Mouse (Mus musculus) embryo, embryonic 11.5 days (tissue): Measurements from ENCODE around the gene Aven.
A peak's percentile ranks its signal among the peaks of the same experiment; 100 is the strongest.
"Not testable (repeated sequence)": the region's sequence is repeated elsewhere in the genome, so short reads cannot be mapped to it uniquely, and the experiment has no call there.

Experiments used
- DNase-seq: peaks from one replicate; pipeline ENCODE4 v3.0.0-alpha.2; 2012; ENCODE audit warnings: low read depth, low spot score

The Aven gene

DNA sequence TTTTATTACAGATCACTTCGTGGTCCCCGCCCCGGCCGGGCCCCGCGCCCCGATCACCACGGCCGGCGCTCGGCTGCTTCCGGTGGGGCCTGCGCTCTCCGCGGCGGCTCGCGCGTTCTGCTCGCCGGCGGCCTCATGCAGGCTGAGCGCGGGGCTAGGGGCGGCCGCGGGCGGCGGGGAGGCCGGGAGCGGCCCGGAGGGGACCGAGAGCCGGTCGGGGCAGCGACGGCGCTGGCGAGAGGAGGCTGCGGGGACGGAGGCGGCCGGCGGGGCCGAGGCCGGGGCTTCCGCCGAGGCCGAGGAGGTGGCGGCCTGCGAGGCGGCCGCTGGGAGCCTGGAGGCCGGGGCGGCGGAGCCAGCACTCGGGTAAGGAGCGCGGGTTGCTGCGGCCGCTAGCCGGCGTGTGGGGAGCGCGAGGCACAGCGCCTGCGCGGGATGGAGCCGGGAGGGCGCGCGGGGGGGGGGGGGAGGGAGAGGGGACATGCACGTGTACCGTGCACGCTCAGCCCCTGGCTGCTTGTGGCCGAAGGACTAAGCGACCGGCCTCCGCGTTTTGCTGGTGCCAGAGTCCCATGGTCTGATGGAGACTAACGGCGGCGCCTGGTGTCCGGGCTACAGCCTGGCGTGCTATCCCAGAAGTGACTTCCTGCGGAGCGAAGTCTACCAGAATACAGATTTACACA is at the start of gene Aven:
TSS of gene Aven (plus strand) at position 109 of the 683 bp plus-strand sequence.
- peak; percentile 72 for DNase-seq

GRCm38 (mm10) chr2:112443491-112443890 is 49.3 kb upstream of the Aven start:
- no peak for DNase-seq

DNA sequence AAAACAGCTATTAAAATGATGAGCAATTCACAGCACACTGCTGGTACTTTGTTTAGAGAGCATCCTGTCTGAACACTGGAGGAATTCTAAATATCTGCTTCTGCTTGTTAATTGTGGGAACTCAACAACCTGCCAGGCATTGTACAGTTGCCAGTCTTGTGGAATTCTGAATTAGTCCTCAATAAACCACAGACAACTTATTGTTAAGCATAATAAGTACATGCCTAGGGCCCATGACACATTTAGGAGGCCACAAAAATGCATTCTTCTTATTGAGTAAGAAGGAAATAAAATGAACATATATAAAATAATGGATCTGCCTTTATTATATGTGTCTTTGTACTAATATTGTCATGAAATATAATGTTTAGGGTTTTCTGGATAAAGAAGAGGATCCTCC is 47.3 kb upstream of the Aven start:
- no peak for DNase-seq

- not testable (repeated sequence) for DNase-seq
These were observed 44.7 kb upstream of the Aven start for GRCm38 (mm10) chr2:112448046-112448445.

DNA sequence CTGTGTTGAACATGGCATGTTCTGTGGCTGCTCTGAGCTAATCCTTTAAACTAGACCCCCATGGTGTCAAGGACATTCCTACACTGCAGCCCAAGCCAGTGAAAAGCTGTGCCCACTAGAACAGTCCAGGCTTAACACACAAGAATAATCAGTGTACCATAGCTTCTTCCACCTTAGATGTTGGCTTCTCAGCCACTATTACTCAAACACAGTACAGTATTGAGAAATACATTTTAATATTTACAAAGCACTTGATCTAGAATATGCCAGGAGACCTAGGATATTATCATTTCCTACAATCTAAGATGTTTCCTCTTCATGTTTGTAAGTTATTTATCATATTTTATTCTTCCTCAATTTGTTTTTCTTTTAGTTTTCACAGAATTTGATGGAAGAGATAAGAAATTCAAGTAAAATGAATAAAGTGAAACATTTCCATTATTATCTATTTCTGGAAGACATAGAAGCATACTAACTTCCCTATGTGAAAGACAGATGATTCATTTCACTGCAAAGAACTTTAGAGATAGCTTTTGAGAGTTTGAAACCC is 44.2 kb upstream of the Aven start:
- DNase-seq, result no peak

DNA sequence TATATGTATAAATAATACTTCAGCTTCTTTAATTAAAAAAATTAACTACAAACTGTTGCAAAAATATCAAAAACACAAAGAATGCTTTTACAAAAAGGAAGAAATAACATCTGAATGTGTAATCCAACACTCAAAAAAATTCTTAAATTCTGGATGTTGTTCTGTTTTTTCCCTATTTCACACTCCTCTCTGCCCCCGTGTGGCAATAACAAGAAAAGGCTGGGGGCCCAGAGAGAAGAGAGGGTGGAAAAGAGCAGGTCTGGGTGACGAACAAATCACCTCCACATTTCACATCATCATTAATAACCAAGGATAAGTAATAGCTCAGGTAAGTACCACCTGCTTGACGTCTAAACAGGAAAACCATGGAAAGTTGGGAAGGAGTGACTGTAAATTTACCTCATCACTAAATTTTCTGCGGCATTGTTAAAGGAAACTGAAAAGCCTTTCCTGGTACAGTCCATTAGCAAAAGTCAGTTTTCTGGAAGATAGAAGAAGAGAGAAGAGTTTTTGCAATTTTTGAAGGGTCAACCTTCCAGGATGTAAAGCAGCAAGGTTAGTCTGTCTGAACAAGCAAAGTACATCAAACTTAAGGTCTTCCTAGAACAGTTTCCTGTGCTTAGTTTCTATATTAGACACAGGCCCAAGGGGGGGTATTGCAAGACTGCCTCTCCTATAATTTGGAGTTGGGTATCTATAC is 43.0 kb upstream of the Aven start:
- no peak for DNase-seq

- not testable (repeated sequence) for DNase-seq
These were observed 40.3 kb upstream of the Aven start for GRCm38 (mm10) chr2:112452513-112452912.

- DNase-seq, result no peak
These were observed 38.5 kb upstream of the Aven start for GRCm38 (mm10) chr2:112454125-112454861.

GRCm38 (mm10) chr2:112454862-112455564 is 37.8 kb upstream of the Aven start, which contains the start of gene Emc7:
Gene Emc7, plus strand, starts transcription at chr2:112454997.
- peak; percentile 87 for DNase-seq

DNA sequence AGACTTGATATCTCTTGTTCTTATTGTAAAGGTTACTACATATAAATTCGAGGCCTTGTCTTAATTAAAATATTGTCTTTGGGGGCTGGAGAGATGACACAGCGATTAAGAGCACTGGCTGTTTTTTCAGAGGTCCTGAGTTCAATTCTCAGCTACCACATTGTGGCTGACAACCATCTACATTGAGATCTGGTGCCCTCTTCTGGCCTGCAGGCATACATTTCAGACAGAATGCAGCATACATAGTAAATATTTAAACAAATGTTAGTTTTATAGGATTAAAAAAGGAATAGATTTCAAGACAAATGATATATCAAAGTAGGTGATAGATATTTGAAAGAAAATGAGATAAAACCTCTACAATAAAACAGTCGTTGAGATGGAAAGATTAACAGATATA is 32.2 kb upstream of the Aven start:
- no peak for DNase-seq

GRCm38 (mm10) chr2:112469542-112469941 is 23.2 kb upstream of the Aven start:
- no peak for DNase-seq

DNA sequence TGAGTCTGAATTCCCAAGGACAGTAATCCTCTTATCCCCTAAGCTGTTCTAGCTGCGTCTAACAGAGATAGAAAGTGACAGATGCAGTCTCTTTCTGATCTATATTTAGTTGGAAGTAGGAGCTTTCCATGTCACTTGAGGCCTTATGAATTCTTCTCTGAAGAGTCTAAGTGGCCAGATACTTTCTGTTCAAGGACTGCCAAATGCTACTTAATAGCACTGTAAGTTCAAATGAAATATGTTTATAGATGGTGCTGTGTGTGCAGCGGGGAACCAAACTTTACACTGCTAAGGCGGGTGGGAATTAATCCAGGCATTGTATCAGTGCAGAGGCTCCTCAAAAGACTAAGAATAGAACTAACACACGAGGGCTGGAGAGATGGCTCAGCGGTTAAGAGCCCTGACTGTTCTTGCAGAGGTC is 21.8 kb upstream of the Aven start:
- no peak for DNase-seq

GRCm38 (mm10) chr2:112472076-112472475 is 20.7 kb upstream of the Aven start:
- no peak for DNase-seq

GRCm38 (mm10) chr2:112474997-112475724 is 17.6 kb upstream of the Aven start:
- DNase-seq, result no peak

- DNase-seq, result no peak
These were observed 16.2 kb upstream of the Aven start for GRCm38 (mm10) chr2:112476554-112476953.

DNA sequence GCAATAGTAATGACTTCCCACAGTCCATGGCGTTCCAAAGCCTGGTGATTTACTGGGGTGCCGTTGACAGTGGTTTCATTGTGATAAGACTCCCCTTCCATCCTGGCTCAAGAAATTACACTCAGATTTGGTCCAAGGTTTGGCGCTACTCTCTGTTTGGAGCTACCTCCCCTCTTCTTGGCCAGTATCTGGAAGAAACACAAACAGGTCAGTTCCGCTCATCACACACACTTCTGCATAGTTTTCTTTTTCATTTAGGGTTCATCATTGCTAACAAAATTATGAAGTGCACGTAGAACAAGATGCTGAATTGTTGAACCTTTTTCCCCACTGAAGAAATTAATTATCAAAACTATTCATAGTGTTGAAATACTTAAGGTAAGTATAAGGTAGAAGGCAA is 12.1 kb upstream of the Aven start, which contains the start of gene Chrm5:
TSS of gene Chrm5 (minus strand) at position 101 of the 400 bp plus-strand sequence.
- DNase-seq, result no peak

DNA sequence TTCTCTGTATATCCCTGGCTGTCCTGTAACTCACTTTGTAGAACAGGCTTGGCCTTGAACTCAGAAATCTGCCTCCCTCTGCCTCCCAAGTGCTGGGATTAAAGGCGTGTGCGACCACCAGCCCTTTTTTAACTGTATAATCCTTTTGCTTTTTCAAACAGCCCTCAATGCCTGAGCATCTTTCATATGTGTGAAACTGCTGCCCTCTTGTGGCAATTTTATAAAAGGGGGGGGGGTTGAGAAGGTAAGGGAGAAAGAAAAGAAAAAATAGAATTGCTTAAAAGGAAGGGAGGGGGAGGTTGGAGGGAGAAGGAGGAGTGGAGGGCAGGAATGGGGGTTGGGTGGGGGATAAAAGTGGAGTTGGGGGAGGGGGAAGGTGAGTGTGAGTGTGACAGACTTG is 11.2 kb upstream of the Aven start:
- peak; percentile 57 for DNase-seq

DNA sequence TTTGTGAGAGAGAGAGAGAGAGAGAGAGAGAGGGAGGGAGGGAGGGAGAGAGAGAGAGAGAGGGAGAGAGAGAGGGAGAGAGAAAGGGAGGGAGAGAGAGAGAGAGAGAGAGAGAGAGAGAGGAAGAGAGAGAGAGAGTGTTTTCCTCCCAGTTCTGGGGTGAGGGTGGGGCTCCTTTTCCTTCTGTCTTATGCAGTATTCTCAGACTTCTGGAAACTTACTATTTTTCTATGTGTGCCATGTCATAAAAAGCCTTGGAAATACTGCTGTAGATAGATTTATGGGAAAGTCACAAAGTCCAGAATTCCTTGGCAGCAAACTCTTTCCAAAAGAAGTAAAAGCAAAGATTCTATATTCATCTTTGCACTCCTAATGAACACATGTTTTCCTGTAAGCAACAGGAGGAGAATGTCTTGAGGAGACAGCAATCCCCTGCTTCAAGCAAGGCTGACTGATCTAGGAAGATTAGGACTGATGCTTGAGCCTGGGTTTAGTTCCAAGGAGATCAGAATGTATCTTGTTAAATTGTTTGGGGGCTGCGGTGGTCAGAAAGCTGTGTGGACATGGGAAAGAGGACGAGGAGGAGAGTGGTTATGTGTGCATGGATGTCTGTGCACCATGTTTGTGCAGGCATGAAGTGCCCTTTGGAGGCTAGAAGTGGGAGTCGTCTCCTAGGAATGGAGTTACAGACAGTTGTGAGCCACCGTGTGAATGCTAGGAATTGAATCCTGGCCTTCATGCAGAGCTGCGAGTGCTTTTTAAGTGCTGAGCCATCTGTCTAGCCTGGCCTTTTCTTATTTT is 10.0 kb upstream of the Aven start:
- no peak for DNase-seq

GRCm38 (mm10) chr2:112483334-112483651 is 9.5 kb upstream of the Aven start:
- DNase-seq, result no peak

- DNase-seq, result no peak
These were observed 7.9 kb upstream of the Aven start for GRCm38 (mm10) chr2:112484886-112485285.
